Mouse (Mus musculus) neural tube, embryonic 15.5 days (tissue): Measurements from ENCODE around the gene Ermard. TPM values are rescaled to one million over a fixed set of nuclear protein-coding genes. Genes with fewer than 3 reads are reported as not detected.

Source experiments
- ATAC-seq: fragments of 200-750 bp; cut with Nextera tagmentation; 2 replicates; pipeline ENCODE4 v1.8.0; 2017; ENCODE audit warnings: mild to moderate bottlenecking, moderate TSS enrichment, moderate library complexity; ENCODE audit not compliant: low FRiP score
- H3K27ac ChIP-seq: fragments of 300-500 bp; sonication (generic); replicated peaks from 2 replicates; pipeline ENCODE4 v1.5.1; 2015; ENCODE audit warnings: mild to moderate bottlenecking, inconsistent platforms
- H3K27me3 ChIP-seq: fragments of 300-500 bp; sonication (generic); replicated peaks from 2 replicates; pipeline ENCODE4 v1.6.1; 2015; ENCODE audit warnings: inconsistent platforms
- H3K36me3 ChIP-seq: fragments of 300-500 bp; sonication (generic); 2 replicates; pipeline ENCODE4 v1.6.1; 2015; ENCODE audit warnings: inconsistent platforms
- H3K4me1 ChIP-seq: fragments of 300-500 bp; sonication (generic); 2 replicates; pipeline ENCODE4 v1.6.1; 2015; ENCODE audit warnings: inconsistent platforms
- H3K4me2 ChIP-seq: fragments of 300-500 bp; sonication (generic); 2 replicates; pipeline ENCODE4 v1.6.1; 2015; ENCODE audit warnings: inconsistent platforms, mild to moderate bottlenecking, moderate library complexity
- H3K4me3 ChIP-seq: fragments of 300-500 bp; sonication (generic); replicated peaks from 2 replicates; pipeline ENCODE4 v1.5.1; 2015; ENCODE audit warnings: mild to moderate bottlenecking, inconsistent platforms
- H3K9ac ChIP-seq: fragments of 300-500 bp; sonication (generic); replicated peaks from 2 replicates; pipeline ENCODE4 v1.6.1; 2015; ENCODE audit warnings: mild to moderate bottlenecking, inconsistent platforms
- H3K9me3 ChIP-seq: fragments of 300-500 bp; sonication (generic); replicated peaks from 2 replicates; pipeline ENCODE4 v1.6.1; 2016; ENCODE audit warnings: inconsistent platforms
- WGBS: fragments of 180-500 bp; shearing (Covaris S2); methylation state at CpG from one replicate; pipeline ENCODE4 v1.1.7; 2015; ENCODE audit warnings: mixed read lengths; 5-methylcytosine and 5-hydroxymethylcytosine counted together
- polyA plus RNA-seq: library from polyadenylated mRNA; unstranded; fragments of >200 nt; fragmentation: Nextera tagmentation; extraction: Ambion mirVana; gene quantifications from 2 replicates; pipeline ENCODE4 v1.2.1, GENCODE M21; 2015

Gene Ermard
- polyA plus RNA-seq, 1 experiment from 2014 or later, result 82.5 TPM

GRCm38 (mm10) chr17:15134905-15135669 lies 94.1 kb downstream of the Ermard start:
- no peak for ATAC-seq
- H3K36me3 ChIP-seq, result no peaks in the 10 kb centered on the region

DNA sequence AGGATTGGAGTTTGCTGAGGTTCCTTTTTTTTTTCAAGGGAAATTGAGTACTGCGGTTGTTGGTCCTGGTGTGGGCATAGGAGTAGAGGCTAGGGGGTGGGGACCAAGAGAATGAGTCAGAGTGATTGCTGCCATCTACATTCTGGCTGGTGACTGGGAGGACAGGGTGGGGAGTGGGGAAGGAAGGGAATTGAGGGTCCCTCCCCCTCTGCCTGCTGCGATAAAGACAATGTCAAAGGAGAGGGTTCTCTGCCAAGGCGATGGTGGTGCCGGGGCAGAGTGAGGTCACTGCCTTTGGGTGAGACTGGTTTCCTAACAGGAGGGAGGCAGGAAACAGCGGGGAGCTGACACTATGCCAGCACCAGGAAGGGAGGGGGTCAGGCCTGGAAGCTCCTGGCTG lies 96.4 kb downstream of the Ermard start:
- H3K9ac ChIP-seq, result no peak overlapping the region
- no peak for ATAC-seq
- 51% methylated on average over 5 of the region's 5 CpGs for WGBS
- no peaks in the 10 kb centered on the region for H3K27me3 ChIP-seq
- H3K4me1 ChIP-seq, result peaks cover 3% of the 10 kb centered on the region; the same call in 1 of the 2 replicates
- H3K4me3 ChIP-seq, result no peak overlapping the region
- H3K9me3 ChIP-seq, result no peaks in the 10 kb centered on the region
- no peaks in the 10 kb centered on the region for H3K36me3 ChIP-seq
- H3K27ac ChIP-seq, result no peak overlapping the region
- no peak overlapping the region for H3K4me2 ChIP-seq

More at GRCm38 (mm10) chr17:15134905-15135669, 94.1 kb downstream of the Ermard start:
- H3K9me3 ChIP-seq, result no peaks in the 10 kb centered on the region
- H3K4me3 ChIP-seq, result no peak overlapping the region
- peaks cover 3% of the 10 kb centered on the region; the same call in 1 of the 2 replicates for H3K4me1 ChIP-seq
- no peaks in the 10 kb centered on the region for H3K27me3 ChIP-seq
- no peak overlapping the region for H3K27ac ChIP-seq
- no peak overlapping the region for H3K9ac ChIP-seq
- WGBS, result 89% methylated on average over 12 of the region's 12 CpGs
- no peak overlapping the region for H3K4me2 ChIP-seq

Other genes starting within 250 kb of the Ermard start
- gene Wdr27, start 98.0 kb upstream of the Ermard start, polyA plus RNA-seq, result 8.9 and 9.2 TPM in 2 replicates
- 26.8 TPM in 2 replicates for gene 1600012H06Rik, start 98.0 kb upstream of the Ermard start, polyA plus RNA-seq
- gene Phf10, start 79.9 kb upstream of the Ermard start, polyA plus RNA-seq, result 13.9 and 19.6 TPM in 2 replicates
- 6.5 and 8.7 TPM in 2 replicates for gene 9030025P20Rik, start 62.7 kb upstream of the Ermard start, polyA plus RNA-seq
- not detected in 2 replicates for gene Gm3417, start 62.4 kb upstream of the Ermard start, polyA plus RNA-seq
- 6.2 and 6.4 TPM in 2 replicates for gene Gm3435, start 31.0 kb upstream of the Ermard start, polyA plus RNA-seq
- 0.68 TPM in 1 of 2 replicates, not detected in the other for gene Tcte3, start 280 bp downstream of the Ermard start, polyA plus RNA-seq
- 3.2 and 4.3 TPM in 2 replicates for gene Gm3448, start 329 bp downstream of the Ermard start, polyA plus RNA-seq